Mouse (Mus musculus) gastrocnemius, adult 2 months (tissue): ENCODE results near the gene Rnaseh2a. TPM values are rescaled to one million over a fixed set of nuclear protein-coding genes. Genes with fewer than 3 reads are reported as not detected.
"Not testable (repeated sequence)": the region's sequence is repeated elsewhere in the genome, so short reads cannot be mapped to it uniquely, and the experiment has no call there.

Source experiments
- DNase-seq: peaks from one replicate; pipeline ENCODE4 v3.0.0; 2022
- H3K27ac ChIP-seq: fragments of 200-600 bp; 2 replicates; pipeline ENCODE4 v1.8.1; 2022; ENCODE audit warnings: mild to moderate bottlenecking
- H3K4me3 ChIP-seq: fragments of 200-600 bp; 2 replicates; pipeline ENCODE4 v1.8.1; 2022; ENCODE audit warnings: mild to moderate bottlenecking, moderate library complexity
- CTCF ChIP-seq: fragments of 200-600 bp; IDR thresholded peaks from 2 replicates; pipeline ENCODE4 v1.8.1; 2022; ENCODE audit warnings: antibody characterized with exemption, mild to moderate bottlenecking, moderate library complexity
- intact Hi-C: fragments of 180-260 bp; cut with DNase I; formaldehyde crosslinking; loops from one replicate; pipeline ENCODE4 v1.15.1; 2025
- microRNA-seq: library from miRNA; unstranded; fragments of <30 nt; microRNA quantifications from one replicate; pipeline ENCODE4 v1.2.0, GENCODE M21; 2021
- total RNA-seq, 2 experiments: library from RNA; stranded (reverse); gene quantifications; 2 replicates each; pipeline ENCODE4 v1.2.3; 2021

The Rnaseh2a gene
- total RNA-seq, 2 experiments from 2014 or later: 22.1 to 25.9 TPM

DNA sequence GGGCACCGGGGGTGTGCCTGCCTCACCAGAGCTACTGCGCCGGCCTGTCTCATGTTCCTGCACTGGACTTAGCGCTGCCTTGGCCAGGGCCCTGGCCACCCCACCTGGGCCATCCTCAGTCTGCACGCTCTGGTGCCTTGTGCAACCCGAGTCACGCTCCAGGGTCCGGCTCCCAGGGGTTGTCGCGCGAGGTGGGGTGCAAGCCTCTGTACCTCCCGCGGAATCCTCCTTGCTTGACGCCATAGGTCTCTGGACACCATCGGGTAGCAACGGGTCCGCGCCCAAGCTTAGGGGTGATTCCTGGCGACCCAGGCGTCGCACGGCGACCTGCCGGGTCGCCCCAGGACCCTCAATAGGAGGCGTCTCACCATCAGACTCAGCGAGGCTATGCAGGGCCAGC is 57.2 kb downstream of the Rnaseh2a start:
- intact Hi-C loops: no loop called here
- Histone ChIP-seq H3K27ac (peak overlapping the region; percentile 57), H3K4me3 (peak overlapping the region; percentile 77)
- DNase-seq: no peak
- TF ChIP-seq CTCF: no peak

DNA sequence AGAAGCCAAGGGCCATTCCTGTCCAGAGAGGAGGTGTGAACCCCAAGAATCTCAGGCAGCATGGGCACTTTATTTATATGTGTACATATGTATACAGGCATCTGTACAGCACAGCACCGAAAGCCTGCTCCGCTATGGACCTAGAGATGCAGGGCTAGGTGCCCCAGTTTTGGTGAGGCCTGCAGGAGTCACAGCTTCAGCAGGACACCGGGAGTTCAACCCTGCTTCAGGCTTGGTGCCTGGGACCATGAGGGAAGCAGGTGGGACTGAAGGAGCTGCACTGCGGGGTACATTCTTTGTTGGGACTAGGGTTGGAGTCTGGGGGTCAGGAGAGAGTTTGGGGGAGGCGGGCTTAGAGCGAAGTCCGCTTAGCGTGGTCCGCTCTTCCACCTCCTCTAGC is 57.7 kb downstream of the Rnaseh2a start:
- intact Hi-C loops: no loop called here
- no peak for TF ChIP-seq CTCF
- Histone ChIP-seq H3K27ac (no peak overlapping the region), H3K4me3 (no peak overlapping the region)
- no peak for DNase-seq

DNA sequence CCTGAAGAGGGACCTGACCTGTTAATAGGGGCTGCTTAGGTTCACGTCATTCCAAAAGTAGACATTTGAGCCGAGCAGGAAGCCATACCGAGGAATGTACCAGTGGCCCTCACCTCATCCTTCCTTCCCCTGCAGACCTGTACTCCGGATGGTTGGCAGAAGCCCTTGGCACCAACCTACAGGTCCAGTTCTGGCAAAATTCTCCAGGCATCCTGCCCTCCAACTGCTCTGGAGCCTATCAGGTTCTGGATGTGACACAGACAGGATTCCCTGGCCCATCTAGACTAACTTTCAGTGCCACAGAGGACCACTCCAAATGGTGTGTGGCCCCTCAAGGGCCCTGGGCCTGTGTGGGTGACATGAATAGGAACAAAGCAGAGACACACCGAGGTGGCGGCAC is 59.0 kb downstream of the Rnaseh2a start:
- no peak for DNase-seq
- no peak overlapping the region for H3K27ac ChIP-seq
- no peak overlapping the region for H3K4me3 ChIP-seq
- no peak for TF ChIP-seq CTCF
- intact Hi-C loops: no loop called here

DNA sequence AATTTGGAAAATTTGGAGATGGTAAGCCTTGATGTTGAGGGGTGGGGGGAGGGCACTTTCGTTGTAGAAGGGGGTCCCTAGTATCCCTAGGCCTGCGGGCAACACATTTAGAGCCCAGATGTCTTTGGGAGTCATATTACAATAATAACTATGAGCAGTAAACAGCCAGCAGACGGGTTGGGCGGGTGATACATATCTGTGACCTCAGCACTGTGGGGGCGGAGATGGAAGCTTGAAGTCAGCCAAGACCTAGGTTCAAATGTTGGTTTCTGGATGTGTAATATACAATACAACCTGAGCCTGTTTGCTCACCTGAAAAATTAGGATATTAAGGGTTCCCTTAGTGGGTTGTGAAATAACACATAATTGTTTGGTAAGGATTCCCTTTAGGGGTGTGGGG is 59.6 kb downstream of the Rnaseh2a start:
- Histone ChIP-seq H3K27ac (no peak overlapping the region), H3K4me3 (no peak overlapping the region; the same call in 1 of the 2 replicates)
- TF ChIP-seq CTCF: no peak
- no peak for DNase-seq
- intact Hi-C loops: no loop called here

DNA sequence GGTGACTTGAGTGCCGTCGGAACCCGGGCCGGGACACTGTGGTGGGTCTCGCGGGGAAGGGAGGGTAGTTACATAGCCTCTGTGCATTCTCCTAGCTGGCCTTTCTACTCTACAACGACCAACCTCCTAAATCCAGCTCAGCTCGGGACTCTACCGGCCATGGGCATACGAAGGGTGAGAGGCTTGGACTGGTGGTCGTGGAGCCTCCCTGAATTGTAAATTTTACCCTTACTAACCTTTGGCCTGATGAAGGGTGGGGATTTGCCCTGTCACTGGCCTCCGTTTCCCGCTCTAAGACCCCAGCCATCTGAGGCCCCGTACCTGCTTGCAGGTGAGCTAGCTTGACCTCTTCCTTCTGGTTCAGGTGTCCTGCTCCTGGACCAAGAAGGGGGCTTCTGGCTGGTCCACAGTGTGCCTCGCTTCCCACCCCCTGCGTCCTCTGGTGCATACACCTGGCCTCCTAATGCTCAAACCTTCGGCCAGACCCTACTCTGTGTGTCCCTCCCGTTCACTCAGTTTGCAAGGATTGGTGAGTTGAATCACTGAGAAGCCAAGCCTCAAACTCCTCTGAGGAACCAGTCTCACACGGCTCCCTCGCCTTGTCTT is 60.3 kb downstream of the Rnaseh2a start:
- no peak for TF ChIP-seq CTCF
- Histone ChIP-seq H3K27ac (peak overlapping the region; percentile 85), H3K4me3 (peak overlapping the region; percentile 89)
- intact Hi-C loops: no loop called here
- DNase-seq: no peak

DNA sequence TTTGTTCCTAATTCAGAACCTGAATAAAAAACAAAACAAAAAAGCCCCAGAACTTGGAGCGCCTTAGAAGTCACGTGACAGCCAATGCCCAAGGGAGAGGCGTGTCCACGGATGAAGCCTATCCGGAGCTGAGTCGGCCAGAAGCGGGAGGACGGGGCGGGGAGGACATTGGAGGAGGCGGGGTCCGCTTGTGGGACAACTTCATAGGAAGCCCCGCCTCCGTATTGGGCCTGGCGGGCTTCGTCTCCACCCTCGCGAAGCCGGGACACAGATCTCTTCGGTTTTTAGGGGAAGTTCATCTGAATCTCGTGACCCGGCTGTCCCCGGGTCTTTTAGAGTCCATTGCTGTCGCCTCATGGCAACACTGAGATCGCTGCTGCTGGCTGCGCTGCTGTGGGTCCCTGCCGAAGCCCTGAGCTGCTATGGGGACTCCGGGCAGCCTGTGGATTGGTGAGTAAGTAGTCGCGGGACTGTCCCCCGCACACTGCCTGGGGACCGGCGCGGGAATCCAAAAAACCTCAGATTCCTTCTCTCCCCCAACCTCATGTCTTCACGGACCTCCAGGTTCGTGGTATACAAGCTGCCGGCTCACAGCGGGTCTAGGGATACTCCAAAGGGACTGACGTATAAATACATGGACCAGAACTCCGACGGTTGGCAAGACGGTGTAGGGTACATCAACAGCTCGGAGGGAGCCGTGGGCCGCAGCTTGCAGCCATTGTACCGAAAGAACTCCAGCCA is 61.0 kb downstream of the Rnaseh2a start, which contains the start of gene Dnase2a:
TSS of gene Dnase2a (plus strand) at position 140 of the 741 bp plus-strand sequence.
- TF ChIP-seq CTCF: no peak
- intact Hi-C loops: no loop called here
- peak within 1 kb of the TSS; percentile 89 for H3K4me3 ChIP-seq
- DNase-seq: peak; percentile 99
- H3K27ac ChIP-seq: peak within 1 kb of the TSS; percentile 85

DNA sequence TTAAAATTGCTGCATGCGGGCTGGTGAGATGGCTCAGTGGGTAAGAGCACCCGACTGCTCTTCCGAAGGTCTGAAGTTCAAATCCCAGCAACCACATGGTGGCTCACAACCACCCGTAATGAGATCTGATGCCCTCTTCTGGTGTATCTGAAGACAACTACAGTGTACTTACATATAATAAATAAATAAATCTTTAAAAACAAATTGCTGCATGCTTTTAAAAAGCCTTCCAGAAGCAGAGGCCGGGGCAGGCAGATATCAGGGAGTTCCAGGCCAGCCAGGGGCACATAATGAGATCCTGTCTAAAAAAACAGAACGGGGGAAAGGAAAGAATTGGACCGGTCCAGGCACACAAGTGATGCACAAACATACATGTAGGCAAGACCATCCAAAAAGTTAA is 61.6 kb downstream of the Rnaseh2a start:
- Histone ChIP-seq H3K27ac (peak overlapping the region; percentile 85), H3K4me3 (peak overlapping the region; percentile 89)
- TF ChIP-seq CTCF: peak; percentile 25; the same call in 1 of the 2 replicates
- DNase-seq, intact Hi-C loops: not testable (repeated sequence)

DNA sequence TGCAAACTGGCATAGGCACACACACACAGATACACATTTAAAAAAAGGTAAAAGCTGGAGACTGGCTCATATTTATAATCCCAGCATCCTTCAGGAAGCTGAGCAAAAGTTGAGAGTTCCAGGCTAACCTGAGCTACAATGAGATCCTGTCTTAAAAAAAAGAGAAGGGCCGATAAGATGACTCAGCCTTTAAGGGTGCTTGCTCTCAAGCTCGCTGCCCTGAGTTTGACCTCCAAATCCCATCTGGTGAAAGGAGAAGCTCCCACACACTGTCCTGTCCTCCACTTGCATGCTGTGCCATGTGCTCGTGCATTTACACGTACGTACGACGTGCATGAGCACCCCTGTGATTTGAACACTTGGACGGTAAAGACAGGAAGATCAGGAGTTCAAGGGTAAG is 62.1 kb downstream of the Rnaseh2a start:
- DNase-seq: no peak
- intact Hi-C loops: no loop called here
- Histone ChIP-seq H3K4me3 (no peak overlapping the region), H3K27ac (no peak overlapping the region)
- TF ChIP-seq CTCF: no peak

DNA sequence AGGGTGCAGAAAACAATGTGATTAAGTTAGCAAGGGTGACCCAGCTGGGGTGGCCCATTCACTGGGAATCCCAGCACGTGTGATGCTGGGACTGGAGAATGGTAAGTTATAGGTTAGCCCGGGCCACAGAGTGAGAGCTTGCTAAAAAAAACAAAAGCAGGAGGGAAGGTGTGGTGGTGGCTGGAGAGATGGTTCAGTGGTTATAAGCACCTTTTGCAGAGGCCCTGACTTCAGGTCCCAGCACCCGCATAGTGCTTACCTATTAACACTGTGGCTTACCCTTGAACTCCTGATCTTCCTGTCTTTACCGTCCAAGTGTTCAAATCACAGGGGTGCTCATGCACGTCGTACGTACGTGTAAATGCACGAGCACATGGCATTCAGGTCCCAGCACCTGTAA is 62.5 kb downstream of the Rnaseh2a start:
- DNase-seq: no peak
- intact Hi-C loops: no loop called here
- Histone ChIP-seq H3K4me3 (no peak overlapping the region), H3K27ac (no peak overlapping the region)
- no peak for TF ChIP-seq CTCF

Small RNAs within 50 kb of the gene (microRNA-seq; reads per million reads assigned to microRNA genes)
- gene Gm24197: not detected

Other genes with a start within 250 kb of the Rnaseh2a start
- gene G430095P16Rik, start 246.8 kb downstream of the Rnaseh2a start, total RNA-seq: under 1 TPM; 0.36 to 0.78 TPM
- gene Nfix, start 169.4 kb downstream of the Rnaseh2a start, total RNA-seq: 100 to 1,000 TPM; 465 to 558 TPM
- gene Dand5, start 146.9 kb downstream of the Rnaseh2a start, total RNA-seq: 10 to 100 TPM; 10.2 to 14.3 TPM
- gene Gadd45gip1, start 138.2 kb downstream of the Rnaseh2a start, total RNA-seq: 10 to 100 TPM; 16.2 to 30.4 TPM
- gene Rad23a, start 129.1 kb downstream of the Rnaseh2a start, total RNA-seq: 100 to 1,000 TPM; 159 to 172 TPM
- gene Calr, start 122.8 kb downstream of the Rnaseh2a start, total RNA-seq: 100 to 1,000 TPM; 149 to 205 TPM
- 10 to 100 TPM; 23.8 to 24.9 TPM for gene Farsa, start 112.8 kb downstream of the Rnaseh2a start, total RNA-seq
- 1 to 10 TPM; 1.2 to 1.8 TPM for gene Syce2, start 97.7 kb downstream of the Rnaseh2a start, total RNA-seq
- 10 to 100 TPM; 33.9 to 51.1 TPM for gene Gcdh, start 75.8 kb downstream of the Rnaseh2a start, total RNA-seq
- not detected for gene Klf1, start 67.8 kb downstream of the Rnaseh2a start, total RNA-seq
- 1 to 10 TPM; 4.0 to 8.4 TPM for gene Dnase2a, start 61.2 kb downstream of the Rnaseh2a start, total RNA-seq
- under 1 TPM in 1 of 2 experiments, not detected in 1; 0.17 TPM for gene Mast1, start 32.4 kb downstream of the Rnaseh2a start, total RNA-seq
- not detected for gene Rtbdn, start 22.8 kb downstream of the Rnaseh2a start, total RNA-seq
- gene Gm49661, start 334 bp downstream of the Rnaseh2a start, total RNA-seq: not detected
- 100 to 1,000 TPM; 151 to 245 TPM for gene Prdx2, start 180 bp downstream of the Rnaseh2a start, total RNA-seq
- 10 to 100 TPM in 1 of 2 experiments, 1 to 10 TPM in 1; 5.7 to 10.1 TPM for gene Junb, start 9.0 kb upstream of the Rnaseh2a start, total RNA-seq
- 1 to 10 TPM; 1.4 to 2.0 TPM for gene Hook2, start 20.8 kb upstream of the Rnaseh2a start, total RNA-seq
- gene Best2, start 44.8 kb upstream of the Rnaseh2a start, total RNA-seq: not detected
- 10 to 100 TPM; 50.6 to 58.0 TPM for gene Asna1, start 55.5 kb upstream of the Rnaseh2a start, total RNA-seq
- 10 to 100 TPM; 71.9 to 72.4 TPM for gene Trir, start 57.1 kb upstream of the Rnaseh2a start, total RNA-seq
- 10 to 100 TPM; 29.9 to 33.4 TPM for gene Tnpo2, start 67.1 kb upstream of the Rnaseh2a start, total RNA-seq
- 1 to 10 TPM; 1.4 to 1.5 TPM for gene Fbxw9, start 90.3 kb upstream of the Rnaseh2a start, total RNA-seq
- gene Gm5741, start 98.2 kb upstream of the Rnaseh2a start, total RNA-seq: not detected
- 10 to 100 TPM; 27.0 to 28.2 TPM for gene Dhps, start 102.0 kb upstream of the Rnaseh2a start, total RNA-seq
- 10 to 100 TPM; 44.2 to 44.9 TPM for gene Wdr83os, start 111.0 kb upstream of the Rnaseh2a start, total RNA-seq
- gene Wdr83, start 111.5 kb upstream of the Rnaseh2a start, total RNA-seq: 10 to 100 TPM; 16.5 to 17.2 TPM
- 10 to 100 TPM in 1 of 2 experiments, 1 to 10 TPM in 1; 8.1 to 10.3 TPM for gene Man2b1, start 113.5 kb upstream of the Rnaseh2a start, total RNA-seq
- 1 to 10 TPM in 1 of 2 experiments, under 1 TPM in 1; 0.84 to 1.2 TPM for gene Zfp791, start 153.3 kb upstream of the Rnaseh2a start, total RNA-seq
- gene Cks1brt, start 182.2 kb upstream of the Rnaseh2a start, total RNA-seq: not detected